Mouse (Mus musculus) kidney, adult 9 months (tissue): ENCODE data around the gene Gdpd5.

ENCODE experiments used
- DNase-seq: peaks from one replicate; pipeline ENCODE4 v3.0.0; 2022

The Gdpd5 gene

DNA sequence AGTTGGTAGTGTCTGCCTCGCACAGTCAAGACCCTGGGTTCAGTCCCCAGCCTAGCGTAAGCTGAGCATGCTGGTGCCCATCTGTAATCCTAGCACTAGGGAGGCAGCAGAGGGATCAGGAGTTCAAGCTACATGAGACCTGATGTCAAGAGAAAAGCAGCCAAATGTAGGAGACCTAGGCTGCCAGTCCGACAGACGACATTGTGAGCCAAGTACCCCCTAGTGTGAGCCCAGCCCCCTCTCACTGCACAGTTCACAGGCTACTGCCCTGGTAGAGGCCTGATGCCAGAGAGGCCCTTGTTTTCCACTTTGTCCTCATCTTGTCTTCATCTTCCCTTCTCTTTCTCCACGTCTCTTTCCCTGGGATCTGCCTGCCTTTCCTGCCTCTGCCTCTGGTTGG, 66.1 kb downstream of the Gdpd5 start:
- no peak for DNase-seq

DNA sequence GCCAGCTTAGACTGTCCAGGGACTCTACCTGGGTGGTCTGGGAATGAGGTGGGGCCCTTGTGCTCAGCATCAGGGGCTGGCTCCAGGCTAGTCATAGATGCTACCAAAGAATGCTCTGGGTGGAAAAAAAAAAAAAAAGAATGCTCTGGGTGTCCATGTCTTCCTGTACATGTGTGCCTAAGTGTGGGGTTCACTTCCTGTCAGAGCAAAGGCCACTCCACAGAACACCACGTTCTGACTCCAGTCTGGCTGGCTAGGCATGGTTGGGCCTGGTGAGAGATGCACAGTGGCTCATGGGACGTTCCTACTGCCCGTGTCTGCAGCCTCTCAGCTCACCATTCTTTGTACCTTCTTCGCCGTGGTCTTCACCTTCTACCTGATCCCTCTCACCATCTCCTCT, 67.4 kb downstream of the Gdpd5 start:
- no peak for DNase-seq

DNA sequence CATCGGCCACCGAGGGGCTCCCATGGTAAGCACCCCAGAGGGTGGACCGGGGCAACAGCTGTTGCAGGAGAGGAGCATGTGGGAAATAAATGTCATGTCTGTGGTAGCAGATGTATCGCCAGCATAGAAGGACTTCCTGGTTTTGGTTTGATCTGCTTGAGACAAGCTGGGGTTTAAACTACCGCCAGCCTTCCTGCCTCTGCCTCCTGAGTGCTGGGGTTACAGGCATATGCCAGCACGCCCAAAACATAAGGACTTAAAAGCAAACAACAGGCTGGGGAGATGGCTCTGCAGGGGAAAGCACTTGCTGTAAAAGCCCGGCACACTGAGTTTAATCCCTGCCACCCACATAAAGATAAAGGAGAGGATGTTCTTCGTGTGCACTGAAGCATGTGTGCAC, 67.8 kb downstream of the Gdpd5 start:
- no peak for DNase-seq

DNA sequence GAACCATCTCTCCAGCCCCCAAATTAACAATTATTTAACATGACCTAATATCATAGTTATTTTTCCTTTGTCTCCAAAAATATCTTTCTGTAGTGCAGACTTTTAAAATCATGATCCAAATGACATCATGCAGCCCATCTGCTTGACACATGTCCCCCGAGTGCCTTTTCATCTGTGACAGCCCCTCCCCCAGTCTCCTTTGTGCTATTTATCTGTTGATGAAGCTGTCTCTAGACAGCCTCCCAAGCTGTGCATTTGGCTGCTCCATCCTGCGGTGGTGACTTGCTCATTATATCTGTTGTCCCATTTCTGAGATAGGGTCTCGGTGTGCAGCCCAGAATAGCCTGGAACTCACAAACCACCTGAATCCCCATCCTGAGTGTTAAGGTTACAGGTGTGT, 68.5 kb downstream of the Gdpd5 start:
- no peak for DNase-seq

DNA sequence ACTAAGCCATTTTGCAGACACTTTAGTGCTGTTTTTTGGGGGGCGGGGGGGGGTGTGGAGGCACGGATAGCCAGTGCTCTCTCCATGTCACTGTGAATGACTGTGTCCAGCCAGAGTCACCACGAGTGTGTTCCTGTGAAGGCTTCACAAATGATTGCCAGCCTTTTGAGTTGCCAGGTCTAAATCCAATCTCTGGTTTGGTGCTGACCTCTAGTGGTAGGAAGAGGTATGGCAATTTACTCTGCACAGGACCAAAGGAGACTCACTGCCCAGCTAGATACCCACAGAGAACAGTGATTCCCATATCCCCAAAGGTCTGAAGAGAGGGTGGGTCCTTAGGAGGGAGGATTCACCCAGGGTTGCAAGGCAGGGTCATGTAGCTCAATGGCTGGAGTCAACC, 69.5 kb downstream of the Gdpd5 start:
- peak; percentile 88 for DNase-seq

DNA sequence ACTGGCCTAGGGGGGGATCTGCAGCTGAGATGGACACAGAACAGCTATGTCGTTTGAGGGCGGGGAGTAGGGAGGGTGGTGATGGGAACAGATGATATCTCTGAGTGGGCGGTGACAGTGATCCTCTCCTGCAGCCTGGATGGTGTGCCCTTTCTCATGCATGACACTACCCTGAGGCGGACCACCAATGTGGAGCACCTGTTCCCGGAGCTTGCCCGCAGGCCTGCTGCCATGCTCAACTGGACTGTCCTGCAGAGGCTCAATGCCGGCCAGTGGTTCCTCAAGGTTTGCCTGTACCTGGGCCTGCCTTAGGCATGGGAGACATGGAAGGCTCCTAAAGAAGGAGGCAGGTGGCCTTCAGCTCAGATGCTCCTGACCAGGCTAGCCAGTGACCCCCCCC, 71.6 kb downstream of the Gdpd5 start:
- DNase-seq, result no peak

DNA sequence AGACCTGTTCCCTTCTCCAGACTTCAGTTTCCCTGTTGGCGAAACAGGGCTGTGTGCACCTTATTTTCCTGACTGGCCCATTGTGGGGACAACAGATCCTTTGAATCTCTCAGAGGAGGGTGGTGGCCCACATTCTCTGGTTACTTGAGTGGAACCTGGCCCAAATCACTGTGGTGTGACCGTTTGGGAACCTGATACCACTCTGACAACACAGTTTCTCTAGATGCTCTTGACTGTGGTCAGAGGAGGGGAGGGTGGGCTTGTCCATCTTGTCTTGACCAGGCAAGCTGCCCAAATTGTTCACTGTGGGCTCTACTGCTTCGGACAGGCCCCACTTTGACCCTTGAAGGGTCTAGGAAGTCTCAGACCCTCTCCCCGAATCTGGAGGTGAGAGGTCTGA, 72.8 kb downstream of the Gdpd5 start:
- no peak for DNase-seq

DNA sequence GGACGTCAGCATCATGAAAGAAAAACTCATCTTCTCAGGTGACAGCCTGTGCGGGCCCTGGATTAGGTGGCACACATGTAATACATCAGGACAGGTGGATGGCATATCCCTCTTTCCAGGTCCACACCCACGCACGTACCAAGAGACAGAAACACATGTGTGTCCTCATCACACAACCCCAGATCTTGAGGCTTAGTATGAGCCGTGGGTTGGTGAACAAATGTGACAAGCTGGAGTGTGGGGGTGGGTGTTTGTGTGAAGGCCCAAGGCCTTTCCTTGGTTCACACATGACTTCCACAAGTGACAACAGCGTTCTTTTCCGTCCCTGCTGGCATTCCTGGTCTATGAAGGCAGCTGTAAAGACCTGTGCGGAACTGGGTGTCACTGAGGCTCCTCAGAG, 77.6 kb downstream of the Gdpd5 start:
- no peak for DNase-seq

DNA sequence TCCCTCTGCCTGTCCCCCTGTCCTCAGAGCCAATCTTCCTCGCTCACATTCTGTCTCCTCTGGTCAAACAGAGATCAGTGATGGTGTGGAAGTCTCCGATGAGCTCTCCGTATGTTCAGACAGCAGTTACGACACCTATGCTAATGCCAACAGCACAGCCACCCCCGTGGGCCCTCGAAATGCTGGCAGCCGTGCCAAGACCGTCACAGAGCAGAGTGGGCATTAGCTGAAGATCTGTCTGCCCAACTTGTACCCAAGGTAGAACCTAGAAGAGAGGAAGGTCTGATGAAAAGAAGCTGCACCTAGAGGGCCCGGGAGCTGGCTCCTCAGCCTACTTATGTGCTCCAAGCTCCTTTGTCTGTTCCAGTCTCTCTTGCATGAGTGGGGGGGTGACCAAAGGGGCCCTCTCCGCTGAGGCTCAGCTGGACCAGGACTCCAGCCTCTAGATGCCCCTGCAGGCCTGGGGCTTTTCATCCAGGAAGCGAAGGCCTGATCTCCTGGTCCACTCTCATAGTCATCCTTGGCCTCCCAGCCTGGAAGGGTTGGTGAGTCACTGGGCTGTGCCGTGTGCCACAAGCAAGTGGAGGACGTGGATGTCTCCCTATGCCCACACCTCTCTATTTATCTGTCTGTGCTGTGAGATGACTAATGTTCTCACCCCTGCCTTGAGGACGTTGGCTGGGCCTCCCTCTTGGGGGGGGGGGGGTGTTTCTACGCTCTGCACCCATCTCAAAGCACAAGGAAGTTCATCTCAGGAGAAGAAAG, 78.9 kb downstream of the Gdpd5 start:
- no peak for DNase-seq

DNA sequence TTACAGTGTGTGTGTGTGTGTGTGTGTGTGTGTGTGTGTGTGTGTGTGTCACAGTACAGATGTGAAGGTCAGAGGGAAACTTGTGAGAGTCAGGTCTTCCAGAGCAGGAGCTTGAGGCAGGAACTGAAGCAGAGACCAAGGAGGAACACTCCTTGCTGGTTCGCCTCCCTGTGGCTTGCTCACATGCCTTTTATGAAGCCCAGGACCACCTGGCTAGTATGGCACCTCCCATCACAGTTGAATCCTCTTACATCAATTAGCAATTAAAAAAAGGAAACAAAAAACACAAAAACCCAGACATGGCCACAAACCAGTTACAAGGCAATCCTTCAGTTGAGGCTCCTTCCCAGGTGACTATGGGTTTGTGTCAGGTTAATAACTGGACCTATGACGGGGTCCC, 81.9 kb downstream of the Gdpd5 start:
- DNase-seq, result no peak

DNA sequence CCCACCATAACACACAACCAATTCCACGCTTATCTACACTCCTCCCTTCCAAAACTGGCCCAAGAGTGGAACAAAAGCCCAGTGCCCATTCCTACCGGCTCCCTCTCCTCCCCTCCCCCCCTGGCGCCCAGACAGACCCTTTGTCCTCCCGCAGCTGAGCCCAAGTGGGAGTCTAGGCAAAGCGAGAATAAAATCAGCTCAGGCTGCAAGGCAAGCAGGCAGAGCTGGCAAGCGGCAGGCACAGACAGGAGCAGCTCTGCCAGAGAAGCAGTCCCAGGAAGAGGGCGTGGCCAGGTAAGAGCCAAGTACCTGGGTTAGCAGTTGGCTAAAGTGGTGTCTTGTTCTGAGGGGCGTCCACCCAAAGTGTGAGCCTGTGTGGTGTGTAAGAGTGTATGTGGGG, 84.6 kb downstream of the Gdpd5 start, which contains the start of gene Klhl35:
TSS of gene Klhl35 (plus strand) at position 194 of the 400 bp plus-strand sequence.
- no peak for DNase-seq

DNA sequence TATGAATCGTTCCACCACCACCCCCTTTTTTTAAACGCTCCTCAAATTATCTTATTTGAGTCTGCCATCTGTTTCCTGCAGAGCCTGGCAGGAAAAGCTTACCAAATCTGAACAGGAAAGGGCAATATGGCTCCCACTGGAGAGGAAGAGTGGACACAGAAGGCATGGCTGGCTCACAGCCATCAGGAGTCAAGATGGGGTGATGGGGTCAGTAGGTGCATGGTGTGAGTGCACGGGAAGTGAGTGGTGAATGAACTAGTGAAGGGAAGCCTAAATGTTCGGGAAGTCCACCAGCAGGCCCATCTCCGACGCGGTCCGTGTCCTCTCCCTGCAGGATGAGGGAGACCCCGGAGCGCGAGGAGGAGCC, 86.7 kb downstream of the Gdpd5 start:
- peak; percentile 52 for DNase-seq

DNA sequence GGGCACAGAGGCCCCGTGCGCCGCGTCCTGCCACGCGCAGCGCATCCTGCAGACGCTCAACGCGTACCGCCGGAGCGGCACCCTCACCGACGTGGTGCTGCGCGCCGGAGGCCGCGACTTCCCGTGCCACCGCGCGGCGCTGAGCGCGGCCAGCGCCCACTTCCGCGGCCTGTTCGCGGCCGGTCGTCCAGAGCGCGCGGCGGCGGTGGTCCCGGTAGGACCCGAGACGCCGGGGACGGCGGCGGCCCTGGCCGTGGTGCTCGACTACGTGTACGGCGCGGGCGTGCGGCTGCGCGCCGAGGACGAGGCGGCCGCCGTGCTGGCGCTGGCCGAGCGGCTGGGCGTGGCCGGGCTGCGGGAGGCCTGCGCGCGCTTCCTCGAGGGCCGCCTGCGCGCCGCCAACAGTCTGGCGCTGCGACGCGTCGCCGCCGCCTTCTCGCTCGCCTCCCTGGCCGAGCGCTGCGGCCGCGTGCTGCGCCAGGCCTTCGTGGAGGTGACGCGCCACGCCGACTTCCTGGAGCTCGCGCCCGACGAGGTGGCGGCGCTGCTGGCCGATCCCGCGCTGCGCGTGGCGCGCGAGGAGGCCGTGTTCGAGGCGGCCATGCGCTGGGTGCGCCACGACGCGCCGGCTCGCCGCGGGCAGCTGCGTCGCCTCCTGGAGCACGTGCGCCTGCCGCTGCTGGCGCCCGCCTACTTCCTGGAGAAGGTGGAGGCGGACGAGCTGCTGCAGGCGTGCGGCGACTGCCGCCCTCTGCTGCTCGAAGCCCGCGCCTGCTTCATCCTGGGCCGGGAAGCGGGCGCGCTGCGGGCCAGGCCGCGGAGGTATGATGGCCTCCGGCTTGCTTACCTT, 87.3 kb downstream of the Gdpd5 start:
- no peak for DNase-seq

DNA sequence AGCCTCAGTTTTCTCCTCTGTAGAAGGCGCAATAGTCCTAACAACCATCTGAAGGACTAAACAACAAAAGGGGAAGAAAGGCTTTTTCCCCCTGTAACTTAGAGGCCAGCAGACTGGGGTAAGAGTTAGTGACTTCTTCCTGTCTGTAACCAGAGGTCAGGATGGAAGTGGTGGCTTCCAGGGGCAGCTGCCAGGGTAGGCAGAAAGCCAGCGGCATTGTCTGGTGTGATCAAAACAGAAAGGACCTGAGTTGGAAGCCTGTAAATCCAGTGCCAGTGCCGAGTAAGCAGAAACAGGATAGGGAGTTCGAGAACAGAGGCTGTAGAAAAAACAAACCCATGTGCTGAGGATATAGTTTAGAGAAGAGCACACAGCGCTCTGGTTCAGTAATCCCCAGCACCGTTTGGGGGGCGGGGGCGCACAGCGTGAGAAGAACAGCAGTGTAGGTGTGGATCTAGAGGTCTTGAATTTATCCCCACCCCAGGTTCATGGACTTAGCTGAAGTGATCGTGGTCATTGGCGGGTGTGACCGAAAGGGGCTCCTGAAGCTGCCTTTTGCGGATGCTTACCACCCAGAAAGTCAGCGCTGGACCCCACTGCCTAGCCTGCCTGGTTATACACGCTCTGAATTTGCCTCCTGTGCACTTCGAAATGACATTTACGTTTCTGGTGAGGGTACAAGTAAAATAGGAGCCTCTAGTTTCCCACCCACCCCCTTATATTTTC, 88.6 kb downstream of the Gdpd5 start:
- DNase-seq, result no peak

DNA sequence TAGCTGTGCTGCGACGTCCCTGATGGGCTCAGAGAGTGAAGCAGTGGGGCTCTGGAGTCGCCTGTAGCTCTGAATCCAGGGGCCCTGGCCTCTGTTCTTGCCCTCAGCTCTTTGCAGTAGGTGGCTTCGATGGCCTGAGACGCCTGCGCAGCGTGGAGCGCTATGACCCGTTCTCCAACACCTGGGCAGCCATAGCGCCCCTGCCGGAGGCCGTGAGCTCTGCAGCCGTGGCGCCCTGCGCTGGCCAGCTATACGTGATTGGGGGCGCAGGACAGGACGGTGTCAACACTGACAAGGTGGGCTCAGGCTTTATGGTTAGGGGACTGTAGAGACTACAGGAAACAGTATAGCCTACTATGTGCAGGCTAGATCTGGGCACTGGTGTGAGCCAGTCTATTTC, 90.4 kb downstream of the Gdpd5 start:
- no peak for DNase-seq

DNA sequence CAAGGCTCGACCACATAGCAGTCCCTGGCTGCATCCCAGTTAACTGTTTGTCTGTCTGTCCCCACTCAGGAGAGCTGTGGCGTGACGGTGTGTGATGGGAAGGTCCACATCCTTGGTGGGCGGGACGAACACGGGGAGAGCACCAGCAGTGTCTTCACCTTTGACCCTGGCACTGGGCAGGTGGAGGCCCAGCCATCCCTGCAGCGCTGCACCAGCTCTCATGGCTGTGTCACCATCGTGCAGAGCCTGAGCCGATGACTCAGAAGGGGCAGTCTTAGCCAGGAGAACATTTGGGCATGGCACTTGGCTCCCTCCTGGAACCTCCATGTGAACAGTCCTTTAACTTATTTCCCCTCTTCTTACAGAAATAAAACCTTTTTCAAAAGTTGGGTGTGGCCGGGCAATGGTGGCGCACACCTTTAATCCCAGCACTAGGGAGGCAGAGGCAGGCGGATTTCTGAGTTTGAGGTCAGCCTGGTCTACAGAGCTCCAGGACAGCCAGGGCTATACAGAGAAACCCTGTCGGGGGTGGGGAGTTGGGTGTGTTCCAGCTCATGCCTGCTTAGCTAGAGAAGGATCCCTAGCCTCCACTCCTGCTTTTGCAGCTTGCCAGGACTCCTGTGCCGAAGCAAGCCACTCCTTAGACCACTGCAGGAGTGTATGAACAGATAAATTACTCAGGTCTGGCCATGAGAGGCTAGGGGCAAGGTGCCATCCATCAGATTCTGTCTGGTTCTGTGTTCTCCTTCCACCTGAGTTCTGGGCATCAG, 92.6 kb downstream of the Gdpd5 start:
- no peak for DNase-seq

DNA sequence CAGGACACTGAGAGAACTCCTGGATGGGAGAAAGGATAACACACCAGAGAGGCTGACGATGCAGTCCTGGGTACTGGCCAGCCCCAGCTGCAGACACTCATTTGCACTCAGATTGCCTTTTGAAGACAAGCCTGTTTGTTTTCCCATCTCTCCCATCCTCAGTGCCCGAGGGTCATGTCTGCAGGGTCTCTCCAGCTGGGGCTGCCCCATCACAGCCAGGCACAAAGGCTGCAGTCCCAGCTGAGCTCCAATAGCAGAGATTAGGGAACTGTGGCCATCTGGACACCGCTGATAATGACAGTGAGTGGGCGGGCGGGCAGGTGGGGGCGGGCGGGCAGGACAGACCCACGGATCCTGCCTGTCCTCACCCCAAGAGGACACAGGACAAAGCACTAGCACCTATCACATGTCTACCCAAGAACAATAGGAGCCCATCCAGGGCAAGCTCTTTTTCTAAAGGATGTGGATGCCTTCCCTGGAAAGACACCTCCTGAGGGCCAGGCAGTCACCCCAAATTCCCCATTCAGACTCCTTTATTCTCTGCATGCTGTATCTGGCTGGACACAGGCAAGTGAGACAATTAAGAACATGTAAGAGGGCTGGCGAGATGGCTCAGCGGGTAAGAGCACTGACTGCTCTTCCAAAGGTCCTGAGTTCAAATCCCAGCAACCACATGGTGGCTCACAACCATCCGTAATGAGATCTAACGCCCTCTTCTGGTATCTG, 93.8 kb downstream of the Gdpd5 start:
- no peak for DNase-seq

DNA sequence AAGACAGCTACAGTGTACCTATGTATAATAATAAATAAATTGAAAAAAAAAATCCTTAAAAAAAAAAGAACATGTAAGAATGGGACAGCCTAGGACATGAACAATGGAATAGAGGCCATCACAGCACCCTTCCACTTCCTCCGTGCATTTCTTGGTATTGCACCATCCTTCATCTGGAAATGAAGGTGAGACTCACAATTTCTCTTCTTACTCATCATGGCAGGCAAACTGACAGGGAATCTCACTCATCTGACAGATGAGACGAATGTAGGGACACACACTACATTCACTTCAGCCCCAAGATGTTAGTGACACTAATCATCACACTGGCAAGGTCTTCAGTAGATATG, 94.3 kb downstream of the Gdpd5 start:
- no peak for DNase-seq

DNA sequence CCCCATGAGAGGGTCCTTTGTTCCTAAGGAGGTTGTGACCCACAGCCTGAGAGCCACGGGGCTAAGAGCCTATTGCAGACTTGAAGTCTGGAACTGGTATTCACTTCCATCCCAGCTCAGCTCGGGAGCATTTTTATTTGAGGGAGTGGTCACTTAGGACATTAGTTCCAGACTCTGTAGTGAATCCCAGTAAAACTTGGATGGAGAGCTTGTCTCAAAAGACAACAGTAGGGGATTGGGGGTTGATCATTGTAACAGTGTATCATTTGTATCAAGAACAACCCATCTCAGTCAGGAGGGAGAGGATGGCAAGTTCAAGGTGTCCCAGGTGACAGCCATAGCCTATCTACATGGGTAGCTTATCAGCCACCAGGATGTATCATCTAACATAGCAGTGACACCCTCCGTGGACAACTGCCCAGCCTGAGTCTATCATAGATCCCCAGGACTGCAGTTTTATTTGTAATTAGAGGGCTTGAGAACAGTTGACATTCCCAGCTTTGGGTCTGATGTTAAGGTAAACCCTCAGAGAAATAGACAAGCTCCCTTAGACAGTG, 95.4 kb downstream of the Gdpd5 start:
- no peak for DNase-seq

DNA sequence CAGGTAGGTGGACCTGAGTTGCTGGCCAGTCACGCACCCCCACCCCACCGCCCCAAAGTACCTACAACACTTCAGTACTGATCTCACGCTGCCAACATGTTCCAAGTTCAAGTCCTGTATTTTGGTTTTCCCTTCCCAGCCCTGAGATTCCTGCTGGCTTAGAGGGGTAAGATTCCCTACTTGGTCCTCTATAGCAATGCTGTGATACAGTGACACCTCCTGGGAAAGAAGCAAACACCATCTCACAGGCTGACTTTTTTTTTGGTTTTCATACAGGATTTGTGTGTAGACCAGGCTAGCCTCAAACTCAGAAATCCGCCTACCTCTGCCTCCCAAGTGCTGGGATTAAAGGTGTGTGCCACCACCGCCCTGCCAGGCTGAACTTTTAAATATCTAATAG, 96.0 kb downstream of the Gdpd5 start:
- no peak for DNase-seq

DNA sequence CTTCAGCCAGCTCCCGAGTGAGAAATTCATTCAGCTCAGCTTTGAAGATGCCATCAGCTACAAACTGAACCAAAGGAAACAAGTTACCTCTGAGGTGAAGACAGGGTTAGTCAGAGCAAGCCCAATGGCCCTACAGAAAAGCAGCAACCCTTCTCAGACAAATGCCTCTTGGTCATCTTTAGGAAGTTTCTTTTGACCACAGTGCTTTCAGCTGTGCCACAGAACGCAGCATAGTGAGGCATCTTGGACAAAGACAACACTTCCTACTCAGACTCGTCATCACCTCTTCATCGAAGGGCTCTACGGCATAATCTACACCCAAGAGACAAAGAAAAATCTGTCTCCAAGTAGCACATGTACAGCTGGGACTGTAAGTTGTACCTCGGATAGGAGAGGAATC, 101.4 kb downstream of the Gdpd5 start:
- no peak for DNase-seq
